Mouse (Mus musculus): ENCODE data around the gene Klhl36.
A peak's percentile ranks its signal among the peaks of the same experiment; 100 is the strongest.

Klhl36 gene

GRCm38 (mm10) chr8:119887130-119887529 lies 25.1 kb downstream of the Klhl36 start:
- peak; percentile 34 to 42 for DNase-seq

GRCm38 (mm10) chr8:119888012-119888411 lies 25.9 kb downstream of the Klhl36 start:
- DNase-seq = no peak

- no peak for DNase-seq
Observed at GRCm38 (mm10) chr8:119897069-119897468, 35.0 kb downstream of the Klhl36 start.

GRCm38 (mm10) chr8:119897933-119898332 lies 35.9 kb downstream of the Klhl36 start:
- DNase-seq = peak in 1 of 2 experiments; percentile 16

- no peak for DNase-seq
Observed at GRCm38 (mm10) chr8:119901349-119901748, 39.3 kb downstream of the Klhl36 start.

GRCm38 (mm10) chr8:119901952-119902351 lies 39.9 kb downstream of the Klhl36 start:
- no peak for DNase-seq

GRCm38 (mm10) chr8:119904323-119904911 lies 42.4 kb downstream of the Klhl36 start:
- DNase-seq = no peak

GRCm38 (mm10) chr8:119909944-119910546 lies 48.0 kb downstream of the Klhl36 start, which contains the start of gene Usp10:
Gene Usp10, plus strand, starts transcription at chr8:119910360.
- DNase-seq = no peak

GRCm38 (mm10) chr8:119910547-119911257 lies 48.6 kb downstream of the Klhl36 start, which contains the start of gene Gm20388:
Gene Gm20388, plus strand, starts transcription at chr8:119910841.
- DNase-seq = peak; percentile 93 to 94

GRCm38 (mm10) chr8:119911258-119911962 lies 49.3 kb downstream of the Klhl36 start:
- DNase-seq = no peak

- no peak for DNase-seq
Observed at GRCm38 (mm10) chr8:119912643-119913042, 50.6 kb downstream of the Klhl36 start.

GRCm38 (mm10) chr8:119913181-119913580 lies 51.1 kb downstream of the Klhl36 start:
- DNase-seq = no peak

GRCm38 (mm10) chr8:119914161-119914560 lies 52.1 kb downstream of the Klhl36 start:
- no peak for DNase-seq

GRCm38 (mm10) chr8:119915298-119915697 lies 53.2 kb downstream of the Klhl36 start:
- no peak for DNase-seq

GRCm38 (mm10) chr8:119916237-119916892 lies 54.3 kb downstream of the Klhl36 start:
- no peak for DNase-seq

- DNase-seq = no peak
Observed at GRCm38 (mm10) chr8:119917415-119917814, 55.3 kb downstream of the Klhl36 start.

GRCm38 (mm10) chr8:119918155-119918567 lies 56.1 kb downstream of the Klhl36 start:
- DNase-seq = no peak

- no peak for DNase-seq
Observed at GRCm38 (mm10) chr8:119923259-119923658, 61.2 kb downstream of the Klhl36 start.

GRCm38 (mm10) chr8:119925428-119925827 lies 63.4 kb downstream of the Klhl36 start:
- no peak for DNase-seq

- DNase-seq = peak; percentile 56 to 59
Observed at GRCm38 (mm10) chr8:119926474-119926873, 64.4 kb downstream of the Klhl36 start.

All from B cell, adult 2 months (primary cell).